Mouse (Mus musculus) frontal cortex, postnatal 10 days (tissue): Measurements from ENCODE around the gene Serpina9.

Experiments
- DNase-seq, 2 experiments: peaks; one replicate each; pipeline ENCODE4 v3.0.0; 2022; ENCODE audit warnings: low spot score in 2 of 2, mixed read lengths in 1 of 2

Serpina9 gene

GRCm38 (mm10) chr12:104013620-104014019 lies at the start of gene Serpina9:
Serpina9 (minus strand) TSS chr12:104013755.
- DNase-seq, result no peak

- DNase-seq, result no peak
These were observed 48.3 kb upstream of the Serpina9 start for GRCm38 (mm10) chr12:104061862-104062261.

DNA sequence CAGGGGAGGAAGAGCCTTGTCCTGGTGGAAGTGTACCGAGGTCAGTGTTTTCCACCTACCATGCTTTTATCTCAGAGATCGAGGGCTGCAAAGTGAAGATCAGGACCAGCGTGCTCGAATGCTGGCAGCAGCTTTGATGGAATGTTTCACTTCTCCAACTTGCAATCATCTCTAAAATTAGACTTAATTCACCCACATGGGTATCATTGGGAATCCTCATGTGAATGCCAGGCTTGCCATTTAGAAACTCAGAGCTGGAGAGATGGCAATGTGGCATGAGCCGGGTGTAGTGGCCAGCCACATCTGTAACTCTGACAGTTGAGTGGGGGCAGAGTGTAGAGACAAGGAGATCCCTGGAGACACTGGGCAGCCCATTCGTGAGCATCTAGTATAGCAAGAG lies 46.6 kb upstream of the Serpina9 start:
- no peak for DNase-seq

DNA sequence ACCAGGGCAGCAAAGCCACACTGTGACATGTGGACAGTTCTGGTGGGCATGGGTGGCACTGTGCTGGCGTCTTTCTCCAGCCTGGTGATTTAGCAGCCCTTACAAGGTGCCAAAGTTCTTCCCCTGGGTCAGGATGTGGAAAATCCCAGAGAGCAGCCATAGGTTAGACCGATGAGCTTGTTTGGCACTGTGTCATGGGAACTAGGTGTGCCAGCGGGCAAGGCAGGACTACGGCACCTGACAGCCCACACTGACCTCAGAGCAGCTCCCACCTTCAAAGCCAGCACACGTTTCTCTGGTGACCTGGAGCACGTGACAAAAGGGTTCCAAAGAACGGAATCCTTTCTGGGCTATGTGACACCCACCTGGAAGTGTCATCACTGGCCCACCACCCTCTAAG lies 44.0 kb upstream of the Serpina9 start:
- no peak for DNase-seq

DNA sequence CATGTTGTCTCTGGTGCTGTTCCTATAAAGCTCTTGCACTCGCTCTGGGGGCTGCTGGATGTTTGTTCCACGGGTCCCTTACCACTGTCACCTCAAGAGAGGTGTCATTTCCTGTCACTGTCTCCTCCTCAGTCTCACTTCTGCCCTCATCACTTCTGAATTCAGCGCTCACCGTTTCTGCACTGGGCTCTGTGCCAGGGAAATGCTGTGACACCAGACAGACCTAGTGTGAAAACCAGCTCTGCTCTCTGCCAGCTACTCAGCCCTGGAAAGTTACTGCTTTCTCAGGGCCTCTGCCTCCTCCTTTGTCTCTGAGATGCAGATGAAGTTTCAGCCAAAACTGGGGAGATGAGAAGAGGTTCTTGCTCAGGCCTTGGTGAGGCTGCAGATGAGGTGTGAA lies 43.5 kb upstream of the Serpina9 start:
- DNase-seq, result peak; percentile 43 to 46

DNA sequence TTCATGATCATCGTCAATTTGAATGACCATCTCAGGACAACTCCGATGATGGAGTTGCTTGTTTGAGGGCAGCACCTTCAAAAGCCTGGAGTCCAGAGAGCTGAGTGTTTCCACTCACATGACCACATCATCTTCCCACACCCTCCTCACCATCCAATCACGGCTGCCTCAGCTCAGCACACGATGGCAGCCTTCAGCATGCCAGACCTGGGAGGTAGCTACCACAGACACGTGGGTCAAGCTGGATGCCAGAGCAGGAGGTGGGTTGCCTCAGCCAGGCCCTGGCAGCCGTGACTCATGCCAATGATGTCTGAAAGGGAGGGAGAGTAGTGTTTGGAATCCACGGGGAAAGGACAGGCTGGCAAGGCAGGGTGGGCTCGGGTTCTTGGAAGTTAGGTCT lies 42.2 kb upstream of the Serpina9 start:
- no peak for DNase-seq

DNA sequence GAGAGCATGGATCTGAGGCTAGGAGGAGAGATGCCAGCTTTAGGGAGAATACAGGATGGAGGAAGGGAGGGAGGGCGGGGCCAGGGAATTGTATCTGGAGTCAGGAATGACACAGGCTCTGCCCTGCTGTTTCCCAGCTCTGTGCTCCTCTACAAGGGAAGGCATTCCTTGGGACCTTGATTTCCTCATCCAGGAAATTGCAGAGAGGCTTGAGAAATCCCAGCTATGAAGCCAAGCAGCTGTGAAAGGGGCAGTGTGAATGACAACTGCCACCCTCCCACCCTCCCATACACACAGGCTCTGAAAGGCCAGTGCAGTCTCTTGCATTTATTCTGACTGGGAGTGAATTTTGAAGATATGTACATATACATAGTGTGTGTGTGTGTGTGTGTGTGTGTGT lies 40.4 kb upstream of the Serpina9 start:
- no peak for DNase-seq

- no peak for DNase-seq
These were observed 32.2 kb upstream of the Serpina9 start for GRCm38 (mm10) chr12:104045713-104046112.

- DNase-seq, result no peak
These were observed 30.8 kb upstream of the Serpina9 start, which contains the start of gene Serpina12 for GRCm38 (mm10) chr12:104044343-104044742. Serpina12 (minus strand) TSS chr12:104044443.

DNA sequence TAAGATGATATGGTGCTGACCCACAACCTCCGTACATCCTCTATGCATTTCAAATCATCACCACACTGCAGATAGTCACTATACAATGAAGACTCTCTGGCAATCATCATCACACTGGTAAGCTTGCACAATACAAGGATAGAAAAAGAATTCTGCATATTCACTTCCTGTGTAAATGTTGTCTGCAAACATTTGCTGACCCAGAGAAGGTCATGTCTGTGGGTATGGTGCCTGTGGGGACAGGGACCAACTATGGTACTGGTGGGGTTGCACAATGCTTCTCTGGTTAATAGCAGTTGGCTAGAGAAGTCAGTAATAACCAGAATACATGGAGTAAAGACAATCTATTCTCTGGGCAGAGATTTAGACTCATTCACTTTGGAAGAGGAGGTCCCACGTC lies 29.2 kb upstream of the Serpina9 start:
- no peak for DNase-seq

GRCm38 (mm10) chr12:104041401-104041800 lies 27.8 kb upstream of the Serpina9 start:
- DNase-seq, result no peak

DNA sequence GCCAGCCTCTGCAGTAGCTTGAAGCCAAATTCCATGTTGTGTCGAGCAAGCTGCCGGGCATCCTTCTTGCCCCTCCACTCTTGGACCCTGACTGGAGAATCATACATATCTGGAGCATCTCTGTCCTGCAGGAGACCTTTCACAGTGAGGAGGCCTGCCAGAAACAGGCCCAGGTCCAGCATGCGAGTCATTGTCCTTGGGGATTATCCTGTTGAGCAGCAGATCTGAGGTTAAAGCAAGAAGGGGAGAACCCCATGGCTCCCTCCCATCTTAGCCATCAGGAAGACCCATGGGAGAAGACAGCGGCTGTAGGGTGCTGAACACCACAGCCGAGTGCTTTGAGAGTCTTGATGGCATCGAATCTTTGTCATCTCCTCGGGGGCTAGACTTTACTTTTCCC lies 24.6 kb upstream of the Serpina9 start:
- DNase-seq, result no peak

- DNase-seq, result no peak
These were observed 20.2 kb upstream of the Serpina9 start for GRCm38 (mm10) chr12:104033752-104034151.

DNA sequence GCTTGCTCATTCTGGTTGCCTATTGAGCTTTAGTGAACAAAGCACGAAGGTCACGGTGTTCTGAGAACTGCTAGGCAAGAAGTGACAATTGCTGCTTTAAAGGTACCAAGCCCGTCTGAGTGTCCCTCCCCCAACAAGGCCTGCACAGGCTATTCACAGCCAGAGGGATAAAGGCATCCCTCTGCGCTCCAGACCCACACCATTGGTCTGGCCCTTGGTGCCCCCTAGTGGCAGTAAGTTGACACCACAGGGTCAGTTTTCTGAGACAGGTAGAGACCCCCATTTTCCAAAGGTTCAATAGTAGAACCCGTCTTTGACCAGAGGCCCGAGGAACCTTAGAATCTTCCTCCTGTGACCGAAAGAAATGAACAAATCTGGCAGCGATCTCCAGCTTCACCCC lies 16.4 kb upstream of the Serpina9 start:
- no peak for DNase-seq

DNA sequence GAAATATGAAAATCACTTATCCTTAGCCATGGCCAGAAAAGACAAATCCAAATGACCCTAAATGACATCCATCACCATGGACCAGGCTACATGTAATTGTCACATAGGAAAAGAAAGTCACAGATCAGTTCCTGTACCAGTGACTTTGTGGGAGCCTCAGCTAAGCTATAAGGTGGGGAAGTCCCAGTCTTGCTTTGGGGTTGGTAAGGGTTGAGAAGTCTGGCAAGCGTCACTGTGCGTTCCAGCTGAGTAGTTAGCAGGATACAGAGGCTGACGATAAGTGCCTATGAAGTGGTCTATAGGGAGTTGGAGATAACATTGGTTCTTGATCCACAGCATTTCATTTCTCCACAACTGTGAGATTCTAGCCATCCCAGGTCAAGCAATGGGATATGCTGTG lies 1.7 kb upstream of the Serpina9 start:
- DNase-seq, result no peak

GRCm38 (mm10) chr12:104004689-104005088 lies 8.9 kb downstream of the Serpina9 start:
- no peak for DNase-seq

DNA sequence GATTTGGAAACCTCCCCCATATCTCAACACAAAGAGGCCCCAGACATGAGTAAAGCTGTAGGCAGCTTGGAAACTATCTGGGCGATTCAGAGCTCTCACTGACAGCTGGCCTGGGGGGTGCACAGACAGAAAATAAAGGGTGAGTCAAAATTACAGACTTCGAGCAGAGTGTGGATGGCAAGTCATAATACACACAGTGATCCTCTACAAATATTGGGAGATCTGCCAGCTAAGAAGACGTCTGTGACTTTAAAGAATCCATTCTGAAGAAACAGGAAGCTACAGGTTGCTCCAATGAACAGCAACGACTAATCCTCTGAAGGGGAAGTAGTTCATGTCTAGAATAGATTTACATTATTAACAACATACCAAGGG lies 10.3 kb downstream of the Serpina9 start:
- DNase-seq, result no peak

GRCm38 (mm10) chr12:104002569-104003237 lies 10.9 kb downstream of the Serpina9 start:
- no peak for DNase-seq

DNA sequence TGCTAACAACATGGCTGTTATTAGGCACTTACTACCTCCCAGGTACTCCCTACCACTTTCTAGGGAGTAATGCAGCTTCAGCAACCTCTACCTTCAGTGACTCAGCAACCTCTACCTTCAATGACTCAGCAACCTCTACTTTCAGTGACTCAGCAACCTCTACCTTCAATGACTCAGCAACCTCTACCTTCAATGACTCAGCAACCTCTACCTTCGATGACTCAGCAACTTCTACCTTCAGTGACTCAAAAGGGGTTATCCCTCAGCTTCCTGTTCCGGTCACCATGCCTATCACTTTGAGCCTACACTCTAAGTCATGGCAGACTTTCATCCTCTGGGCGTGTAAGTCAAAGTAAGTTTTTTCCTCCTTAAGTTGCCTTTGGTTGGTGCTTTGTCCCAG lies 13.0 kb downstream of the Serpina9 start:
- DNase-seq, result no peak

- no peak for DNase-seq
These were observed 13.9 kb downstream of the Serpina9 start for GRCm38 (mm10) chr12:103999611-104000010.

- DNase-seq, result no peak
These were observed 17.0 kb downstream of the Serpina9 start for GRCm38 (mm10) chr12:103996513-103996912.

DNA sequence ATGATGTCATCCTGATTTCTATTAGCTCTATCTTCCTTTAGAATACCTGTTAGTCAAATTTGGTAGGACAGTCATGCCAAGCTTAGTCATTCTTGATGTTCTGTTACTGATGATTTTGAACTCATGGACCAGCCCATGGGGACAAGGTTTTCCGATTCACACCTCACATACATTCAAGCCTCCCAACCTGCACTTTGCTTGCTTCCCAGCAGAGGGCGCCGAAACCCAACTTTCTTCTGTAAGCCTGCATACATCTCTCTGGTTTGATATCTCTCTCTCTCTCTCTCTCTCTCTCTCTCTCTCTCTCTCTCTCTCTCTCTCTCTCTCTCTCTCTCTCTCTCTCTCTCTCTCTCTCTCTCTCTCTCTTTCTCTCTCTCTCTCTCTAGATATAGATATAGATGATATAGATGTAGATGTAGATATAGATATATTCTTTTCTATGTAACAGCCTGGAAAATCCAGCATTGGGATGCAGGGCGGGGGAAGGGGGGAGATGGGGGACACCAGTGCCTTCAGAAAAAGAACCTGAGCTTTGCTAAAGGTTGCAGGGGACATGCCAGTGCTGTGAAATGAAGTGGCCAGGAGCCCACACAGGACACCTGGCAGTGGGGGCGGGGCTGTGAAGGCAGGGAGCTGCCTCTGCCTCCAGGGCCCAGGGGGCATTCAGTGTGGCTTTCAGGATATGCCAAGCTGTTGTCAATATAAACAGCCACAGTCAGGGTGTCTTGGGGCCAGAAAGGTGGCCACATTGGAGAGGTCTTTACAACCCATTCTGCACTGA lies 18.1 kb downstream of the Serpina9 start:
- peak; percentile 61 to 75 for DNase-seq

DNA sequence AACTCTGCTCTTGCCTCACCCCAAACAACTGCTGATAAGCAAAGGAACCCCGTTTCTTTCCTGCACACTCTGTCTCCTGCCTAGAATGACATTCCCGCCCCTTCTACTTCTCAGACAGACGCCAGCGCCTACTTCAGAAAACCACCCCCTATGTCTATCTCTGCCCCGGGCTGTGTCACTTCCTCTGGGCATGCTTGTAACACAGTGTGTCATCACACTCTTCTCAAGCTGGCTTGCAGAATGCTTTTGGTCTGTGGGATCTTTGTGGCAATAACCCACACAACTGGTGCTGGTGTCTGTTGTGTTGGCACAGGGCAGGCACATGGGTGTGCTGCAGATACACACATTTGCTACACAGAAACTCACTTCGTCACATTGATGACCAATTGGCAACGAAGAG lies 20.6 kb downstream of the Serpina9 start:
- peak in 1 of 2 experiments; percentile 36 for DNase-seq
